Mouse (Mus musculus) mouse embryonic stem cell (cell line): ENCODE measurements around the gene D17Wsu92e.

Experiments
- in situ Hi-C, 2 experiments: fragments of 300-500 bp; cut with MboI; formaldehyde crosslinking; loops; 1 replicate in 1 of 2; 3 replicates in 1 of 2; pipeline ENCODE4 v1.14.3; 2019 to 2020; ENCODE audit warnings: low sequenced_read_pairs in 2 of 2, low pct_unique_long_range_greater_than_20kb in 1 of 2, mixed read lengths in 1 of 2; ENCODE audit not compliant: unreplicated experiment in 1 of 2

Gene D17Wsu92e

DNA sequence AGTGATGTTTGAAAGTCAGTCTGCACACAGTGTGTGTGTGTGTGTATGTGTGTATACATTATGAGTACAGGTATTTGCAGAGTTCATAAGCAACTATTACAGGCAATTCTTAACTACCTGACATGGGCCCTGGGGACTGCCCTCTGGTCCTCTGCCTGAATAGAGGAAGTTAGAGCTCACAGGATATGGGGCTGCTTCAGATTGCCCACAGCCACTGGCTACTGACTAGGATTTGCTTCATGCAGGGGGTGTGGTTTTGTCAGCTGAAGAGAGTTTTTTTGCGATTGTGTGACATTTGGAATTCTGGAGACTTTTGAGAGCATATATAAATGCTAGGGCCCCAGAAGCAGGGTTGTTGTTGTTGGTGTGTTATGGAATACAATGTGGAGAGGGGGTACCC, 4.5 kb upstream of the D17Wsu92e start:
- in situ Hi-C loops = no loop called here

DNA sequence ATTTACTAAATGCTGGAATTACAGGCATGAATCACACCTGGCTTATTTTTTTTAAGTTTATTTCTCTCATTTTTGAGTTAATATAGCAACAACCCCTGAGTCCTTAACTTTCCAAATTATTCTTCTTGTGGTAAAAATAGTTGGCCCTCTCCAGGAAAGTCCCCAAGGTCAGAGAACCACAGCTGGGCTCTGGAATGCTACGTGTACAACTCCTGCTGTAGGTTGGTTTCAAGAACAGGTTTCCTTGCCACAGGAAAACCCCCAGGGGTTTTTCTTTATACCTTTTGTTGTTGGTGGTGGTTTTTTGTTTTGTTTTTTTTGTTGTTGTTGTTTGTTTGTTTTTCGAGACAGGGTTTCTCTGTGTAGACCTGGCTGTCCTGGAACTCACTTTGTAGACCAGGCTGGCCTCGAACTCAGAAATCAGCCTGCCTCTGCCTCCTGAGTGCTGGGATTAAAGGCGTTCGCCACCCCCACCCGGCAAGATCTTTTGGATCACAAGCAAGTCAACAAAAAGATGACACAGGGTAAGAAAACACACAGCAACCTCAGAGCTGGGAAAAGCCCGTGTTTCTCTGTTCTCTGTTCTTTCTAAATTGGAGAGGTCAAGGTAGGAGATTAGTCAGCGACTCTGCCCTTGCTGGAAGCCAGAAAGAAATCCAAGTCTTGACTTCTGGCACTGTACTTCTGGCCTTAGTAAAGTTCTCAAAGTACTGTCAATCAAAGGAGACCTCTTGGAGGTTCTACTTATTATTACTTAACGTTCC, 2.9 kb upstream of the D17Wsu92e start:
- in situ Hi-C loops = no loop called here

DNA sequence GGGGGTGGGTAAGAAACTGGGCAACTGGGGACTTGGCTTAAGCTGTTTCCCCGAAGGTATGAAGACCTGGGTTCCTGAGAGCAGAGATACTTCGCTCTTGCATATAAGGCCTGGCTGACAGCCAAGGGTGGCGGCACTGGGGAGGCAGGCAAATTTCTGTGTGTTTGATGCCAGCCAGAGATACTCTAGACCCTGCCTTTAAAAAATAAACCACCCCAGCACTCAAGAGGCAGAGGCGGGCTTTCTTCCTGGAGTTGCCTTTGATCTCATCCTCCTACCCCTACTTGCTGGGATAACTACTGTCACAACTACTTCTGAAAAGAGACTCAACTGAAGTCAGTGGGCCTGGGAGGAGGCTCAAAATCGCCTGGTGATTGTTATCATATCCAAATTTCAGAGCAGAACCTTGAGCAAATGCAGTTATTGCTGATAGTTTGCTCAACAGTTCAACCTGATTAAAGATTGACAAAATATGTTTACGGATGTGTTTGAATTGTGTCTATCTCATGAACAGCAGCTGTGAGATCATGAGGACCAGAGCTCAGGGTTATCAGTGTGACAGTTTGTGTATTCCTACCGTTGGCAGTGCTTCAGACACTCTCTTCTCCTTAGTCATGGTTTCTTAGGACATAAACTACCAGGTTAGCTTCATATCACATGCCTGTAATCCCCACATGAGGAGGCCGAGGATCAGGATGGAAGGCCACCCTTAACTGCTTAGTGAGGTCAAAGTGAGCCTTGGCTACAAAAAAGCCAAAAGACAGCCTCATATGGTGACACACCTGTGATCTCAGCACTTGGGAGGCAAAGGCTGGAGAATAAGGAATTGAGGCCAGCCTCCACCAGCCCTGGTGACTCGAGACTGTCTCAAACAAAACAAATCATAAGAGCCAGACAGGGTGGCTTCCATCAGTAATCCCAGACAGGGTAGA, 1.2 kb upstream of the D17Wsu92e start:
- in situ Hi-C loops = no loop called here

DNA sequence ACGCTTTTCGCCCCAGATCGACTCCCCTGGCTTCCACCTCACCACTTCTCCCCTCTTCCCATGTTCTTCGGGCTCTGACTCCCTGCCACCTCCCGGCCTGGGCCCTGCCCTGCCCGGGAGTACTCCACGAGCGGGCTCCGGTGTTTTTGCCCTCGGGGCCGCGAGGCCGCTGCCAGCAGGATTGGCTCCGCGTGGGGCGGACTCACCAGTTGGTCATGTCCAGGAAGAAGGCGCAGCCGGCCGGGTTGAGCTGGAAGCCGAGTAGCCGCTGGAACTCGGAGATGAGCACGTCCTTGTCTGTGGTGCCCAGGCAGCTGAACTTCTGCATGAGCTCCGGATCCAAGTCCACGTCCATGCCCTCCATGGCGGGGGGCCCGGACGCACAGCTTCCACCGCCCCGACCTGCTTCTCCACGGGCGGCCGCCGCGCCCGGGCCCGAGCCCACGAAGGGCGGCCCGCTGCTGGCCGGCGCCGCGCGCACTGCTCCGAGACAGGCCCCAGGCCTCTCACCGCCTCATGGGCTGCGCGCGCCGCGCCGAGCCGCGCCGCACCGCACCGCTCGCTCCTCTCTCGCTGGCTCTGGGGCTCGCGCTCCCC, 379 bp downstream of the D17Wsu92e start:
- in situ Hi-C loops = no loop called here

DNA sequence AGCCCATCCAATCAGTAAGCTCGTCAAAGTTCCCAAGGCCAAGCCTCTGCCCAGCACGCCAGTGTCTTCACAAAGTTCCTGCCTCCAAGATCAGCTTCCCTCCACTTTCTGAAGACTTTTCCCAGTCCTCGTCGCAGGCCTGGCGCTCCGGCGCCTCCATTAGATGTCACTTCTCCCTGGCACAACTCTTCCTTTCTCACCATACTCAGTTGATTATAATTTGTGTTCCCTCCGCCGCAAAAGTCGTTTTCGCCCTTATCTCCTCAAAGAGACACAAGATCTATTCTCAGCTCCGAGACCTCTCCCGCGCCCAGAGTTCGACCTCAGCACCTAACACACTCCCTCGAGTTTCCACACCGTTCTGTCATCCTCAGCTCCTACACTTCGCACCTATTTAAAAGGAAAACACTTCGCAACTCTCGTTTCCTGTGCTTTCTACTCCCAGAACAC, 902 bp downstream of the D17Wsu92e start:
- in situ Hi-C loops = no loop called here

DNA sequence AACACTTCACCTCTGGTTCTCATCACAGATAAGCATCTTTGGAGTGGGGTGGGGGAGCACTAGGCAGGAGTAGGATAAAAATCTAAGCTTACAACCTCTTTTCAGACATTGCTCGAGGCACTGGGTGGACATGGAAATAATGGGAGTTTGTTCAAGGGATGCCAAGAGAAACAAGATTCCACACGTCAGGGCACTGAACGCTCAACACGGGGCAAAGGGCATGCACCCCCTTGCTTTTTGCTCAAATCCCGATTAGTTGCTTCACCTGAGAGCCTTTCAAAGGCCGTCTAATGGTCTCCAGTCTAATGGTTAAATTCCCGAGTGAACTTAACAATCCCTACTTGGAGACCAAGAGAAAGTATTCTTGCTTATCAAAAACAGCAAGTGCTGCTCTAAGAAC, 1.4 kb downstream of the D17Wsu92e start:
- in situ Hi-C loops = no loop called here

DNA sequence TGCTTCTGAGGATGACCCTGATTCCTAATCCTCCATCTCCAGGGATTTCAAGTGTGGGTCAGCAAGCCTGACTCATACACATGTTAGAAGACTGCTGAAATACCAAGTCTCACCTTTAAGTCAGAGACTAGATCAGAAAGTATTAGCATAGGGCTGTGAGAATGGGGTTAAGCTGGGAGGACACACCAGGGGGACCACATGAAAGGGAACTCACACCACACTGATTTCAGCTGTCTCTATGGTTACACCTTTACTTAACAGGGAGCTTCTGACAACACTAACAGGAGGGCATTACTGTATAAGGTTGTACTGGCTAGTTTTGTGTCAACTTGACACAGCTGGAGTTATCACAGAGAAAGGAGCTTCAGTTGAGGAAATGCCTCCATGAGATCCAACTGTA, 5.8 kb downstream of the D17Wsu92e start:
- in situ Hi-C loops = no loop called here

DNA sequence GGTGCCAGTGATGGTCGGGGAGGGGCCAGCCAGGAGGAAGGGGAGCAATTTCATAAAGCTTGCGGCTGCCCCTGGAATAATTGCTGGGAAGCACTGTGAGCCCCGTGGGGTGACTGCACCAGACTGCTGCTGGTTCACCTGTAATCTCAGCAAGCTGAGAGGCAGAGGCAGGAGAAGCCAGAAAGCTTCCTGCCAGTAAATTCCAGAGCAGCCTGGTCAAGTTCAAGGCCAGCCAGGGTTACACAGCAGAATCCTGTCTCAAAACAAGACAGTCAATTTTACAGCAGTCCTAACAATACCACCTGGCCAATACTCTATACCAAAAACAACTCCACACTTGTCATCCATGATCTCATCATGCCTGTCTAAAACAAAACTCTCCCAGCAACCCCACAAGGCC, 8.5 kb downstream of the D17Wsu92e start:
- in situ Hi-C loops = no loop called here

DNA sequence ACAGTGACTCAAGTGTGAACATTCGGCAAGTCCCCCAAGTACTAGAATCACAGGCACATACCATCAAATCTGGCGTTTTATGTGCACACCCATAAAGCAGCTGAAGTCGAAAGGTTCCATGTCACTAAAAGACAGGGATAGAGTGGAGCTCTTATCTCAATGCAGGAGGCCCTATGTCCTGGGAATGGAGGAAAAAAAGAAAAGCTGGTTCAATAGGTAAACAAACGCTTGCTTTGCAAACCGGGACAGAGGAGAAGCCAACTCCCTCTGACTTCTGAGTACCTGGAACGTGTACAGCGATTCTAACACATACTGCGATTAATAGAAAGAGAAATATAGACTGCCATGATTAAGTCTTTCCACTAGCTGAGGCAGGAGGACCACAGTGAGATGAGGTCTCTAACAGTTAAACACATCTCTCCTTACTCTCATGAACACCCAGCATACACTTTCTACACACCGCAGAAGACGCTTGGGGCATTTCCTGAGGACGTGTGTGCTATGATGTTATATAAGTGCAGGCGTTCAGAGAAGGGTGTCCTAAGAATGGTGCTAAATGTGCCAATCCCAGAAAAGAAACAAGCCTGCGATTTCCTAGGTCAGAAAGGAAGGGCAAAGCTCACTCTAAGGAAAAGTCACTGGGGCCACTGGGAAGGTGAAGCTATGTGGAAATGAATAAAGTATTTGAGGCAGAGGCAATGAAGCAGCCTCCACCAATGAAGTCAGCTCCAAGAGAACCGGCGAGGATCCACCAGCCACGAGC, 9.7 kb downstream of the D17Wsu92e start:
- in situ Hi-C loops = no loop called here

DNA sequence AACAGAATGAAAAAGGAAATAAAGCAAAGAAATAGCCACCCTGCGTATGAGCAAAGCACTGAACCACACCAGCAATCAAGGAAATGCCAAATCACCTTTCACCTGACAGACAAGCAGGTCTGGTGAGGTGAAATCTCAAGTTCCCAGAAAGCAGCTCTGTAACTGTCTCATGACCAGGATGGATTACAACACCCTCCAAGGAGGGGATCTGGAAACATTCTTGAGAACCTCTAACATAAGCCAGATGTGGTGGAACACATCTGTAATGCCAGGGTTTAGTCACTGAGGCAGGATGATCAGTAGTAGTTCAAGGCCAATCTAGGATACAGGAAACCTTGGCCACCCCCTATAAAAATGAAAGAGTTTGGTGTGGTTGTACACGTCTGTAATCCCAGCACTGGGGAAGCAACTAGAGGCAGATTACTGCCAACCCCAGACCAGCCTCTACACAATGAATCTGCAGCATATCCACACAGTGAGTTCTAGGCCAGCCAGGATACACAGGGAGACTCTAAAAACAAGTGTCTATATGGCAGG, 12.8 kb downstream of the D17Wsu92e start:
- in situ Hi-C loops = no loop called here

DNA sequence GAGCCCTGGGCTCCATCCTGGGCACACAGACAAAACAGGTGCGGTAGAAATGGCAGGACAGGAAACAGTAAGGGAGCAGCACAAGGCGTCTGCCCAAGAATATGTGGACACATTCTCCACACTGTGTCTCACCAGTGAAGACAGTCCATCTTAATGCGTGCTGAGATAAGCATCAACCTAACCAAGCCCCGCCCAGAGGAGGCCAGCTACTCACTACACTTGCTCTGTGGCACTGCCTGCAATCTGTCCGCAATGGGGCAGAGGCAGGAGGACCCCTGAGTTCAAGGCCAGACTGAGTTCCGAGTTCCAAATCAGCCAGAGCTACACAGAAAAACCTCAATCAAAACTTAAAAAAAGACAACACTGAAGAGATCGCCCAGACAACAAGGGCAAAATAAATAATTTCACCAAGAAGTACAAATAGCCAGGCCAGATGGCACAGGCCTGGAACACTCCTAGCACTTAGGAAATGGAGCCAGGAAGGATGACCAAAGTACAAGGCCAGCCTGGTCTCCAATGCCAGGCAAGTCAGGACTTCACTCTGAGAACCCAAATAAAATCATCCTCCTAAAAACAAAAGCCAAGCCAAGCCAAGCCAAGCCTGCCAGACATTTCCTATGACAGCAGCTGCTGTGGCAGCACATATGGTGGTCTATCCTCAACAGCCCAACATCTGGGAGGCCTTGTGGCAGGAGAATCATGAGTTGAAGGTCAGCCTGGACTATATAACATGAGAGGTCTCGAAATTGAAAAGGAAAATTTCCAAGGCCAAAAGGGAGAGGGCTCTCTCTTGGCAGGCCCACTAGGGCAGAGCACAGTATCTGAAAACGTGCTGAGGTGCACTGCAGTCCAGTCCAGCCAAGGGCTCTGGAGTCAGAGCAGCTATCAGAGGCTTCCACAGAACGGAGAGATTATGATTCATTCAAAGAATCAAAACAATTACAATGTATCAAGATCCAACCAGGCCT, 15.4 kb downstream of the D17Wsu92e start:
- in situ Hi-C loops = no loop called here

DNA sequence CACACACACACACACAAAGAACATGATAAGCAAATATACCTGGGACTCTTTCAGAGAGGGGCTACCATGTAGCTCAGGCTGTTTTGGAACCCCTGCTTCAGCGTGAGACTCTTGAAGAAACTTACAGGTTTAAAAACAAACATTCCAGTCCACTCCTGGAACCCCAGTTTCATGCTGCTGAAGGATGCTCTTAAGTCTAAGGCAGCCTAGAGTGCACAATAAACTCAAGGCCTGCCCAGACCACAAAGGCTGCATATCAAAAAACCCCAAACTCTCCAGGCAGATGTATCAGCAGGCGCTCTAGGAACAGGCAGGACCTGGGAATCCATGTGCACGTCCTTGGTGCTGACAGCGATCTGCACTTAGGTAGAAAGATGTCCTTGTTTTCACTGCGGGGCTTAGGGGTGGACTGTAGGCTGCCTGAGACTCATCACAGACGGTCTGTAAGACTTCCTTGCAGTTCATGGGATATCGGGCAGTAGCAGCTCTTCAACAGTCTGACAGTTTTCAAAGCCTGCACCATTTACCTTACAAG, 16.2 kb downstream of the D17Wsu92e start:
- in situ Hi-C loops = no loop called here

DNA sequence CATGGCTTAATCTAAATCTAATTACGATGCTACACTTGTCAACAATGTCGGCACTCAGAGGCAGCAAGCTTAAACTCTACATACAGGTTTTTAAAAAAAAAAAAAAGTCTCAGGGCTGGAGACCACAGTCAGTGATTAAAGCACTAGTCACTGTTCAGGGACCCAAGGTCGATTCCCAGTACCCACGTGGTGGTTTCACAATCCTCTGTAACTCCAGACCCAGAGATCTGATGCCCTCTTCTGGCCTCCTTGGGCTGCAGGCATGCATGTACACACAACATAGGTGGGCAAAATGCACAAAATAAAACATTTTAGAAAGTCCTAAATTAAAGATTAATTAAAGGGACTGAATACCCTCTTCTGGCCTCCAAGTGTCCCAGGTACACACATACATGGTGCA, 16.7 kb downstream of the D17Wsu92e start:
- in situ Hi-C loops = no loop called here

DNA sequence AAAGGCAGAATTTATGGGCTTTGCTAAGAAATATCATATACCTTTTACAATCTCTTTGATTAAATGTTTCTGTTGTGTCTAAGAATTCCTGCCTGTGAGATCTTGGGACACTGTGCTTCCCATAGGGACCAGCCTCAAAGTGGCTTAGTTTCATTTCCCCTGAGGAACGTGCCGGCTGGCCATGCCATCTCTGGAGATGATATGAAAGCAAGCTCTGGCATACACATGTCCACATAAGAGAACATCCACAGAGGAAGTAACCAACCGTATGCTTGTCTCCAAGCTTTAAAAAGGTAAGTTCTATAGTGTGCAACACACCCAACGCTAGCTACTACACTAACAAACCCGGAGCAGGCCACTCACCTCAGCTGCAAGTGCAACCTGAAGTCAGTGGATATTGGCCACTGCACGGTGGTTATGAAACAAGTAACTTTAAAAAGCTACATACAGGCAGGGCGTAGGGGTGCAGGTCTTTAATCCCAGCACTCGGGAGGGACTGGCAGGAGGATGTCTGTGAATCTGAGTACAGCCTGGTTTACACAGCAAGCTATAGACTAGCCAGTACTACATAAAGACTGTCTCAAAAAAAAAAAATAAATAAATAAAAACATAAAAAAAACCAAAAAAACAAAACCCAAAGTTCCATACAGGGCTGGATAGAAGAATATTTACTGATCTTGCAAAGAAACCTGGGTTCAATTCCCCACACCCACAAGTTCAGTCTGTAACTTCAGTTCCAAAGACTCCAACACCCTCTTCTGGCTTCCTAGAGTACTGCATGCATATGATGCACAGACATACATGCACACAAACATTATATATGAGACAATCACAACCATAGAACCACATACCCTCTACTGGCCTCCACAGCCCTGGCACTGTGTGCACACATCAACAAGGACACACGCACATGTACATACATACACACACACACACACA, 19.5 kb downstream of the D17Wsu92e start:
- in situ Hi-C loops = no loop called here

DNA sequence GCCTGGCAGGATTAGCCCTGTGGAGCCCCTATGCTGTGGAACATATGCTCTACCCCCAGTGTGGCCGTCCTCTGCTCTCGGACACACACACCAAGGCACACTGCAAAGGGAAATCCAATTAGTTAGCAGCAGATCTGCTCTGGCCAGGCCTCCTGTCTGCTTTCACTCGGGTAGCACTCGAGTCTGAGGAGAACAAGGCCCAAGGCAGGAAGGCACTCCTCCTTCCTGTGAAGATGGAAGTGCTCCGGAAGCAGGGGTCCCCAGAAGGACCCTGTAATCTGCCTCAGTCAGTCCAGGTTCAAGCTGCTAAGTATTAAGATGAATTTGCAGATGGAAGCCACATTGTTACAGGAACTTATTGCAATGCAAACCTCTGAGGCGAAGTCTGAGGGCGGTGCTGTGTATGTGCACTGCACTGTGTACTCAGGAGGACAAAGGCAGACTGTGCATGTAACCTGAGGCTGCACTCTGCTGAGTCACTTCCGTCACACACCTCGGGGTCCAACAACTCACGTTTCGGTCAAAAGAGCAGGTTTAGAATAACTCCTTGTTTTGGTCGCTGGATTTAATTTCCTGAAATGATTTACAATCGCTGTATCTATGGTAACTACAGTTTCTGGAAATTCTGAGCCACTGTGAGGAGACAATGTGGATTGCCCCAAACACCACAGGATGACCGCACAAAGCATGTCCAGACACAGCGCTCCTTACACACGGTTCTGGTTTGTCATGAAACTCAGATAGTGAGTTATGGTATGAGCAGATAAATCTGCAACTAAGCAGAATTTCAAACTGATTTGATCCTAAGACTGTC, 20.5 kb downstream of the D17Wsu92e start:
- in situ Hi-C loops = no loop called here
